Mouse (Mus musculus) layer of hippocampus, adult 8-10 months (tissue): Measurements from ENCODE around the gene Zfand3. TPM values are rescaled to one million over a fixed set of nuclear protein-coding genes. Genes with fewer than 3 reads are reported as not detected.

Experiments used
- DNase-seq, 2 experiments: peaks; one replicate each; pipeline ENCODE4 v3.0.0; 2022; ENCODE audit warnings: low spot score in 2 of 2
- total RNA-seq, 4 experiments: library from RNA; stranded (reverse); gene quantifications; 2 replicates each; pipeline ENCODE4 v1.2.4; 2022

Zfand3 gene
- total RNA-seq, 4 experiments from 2014 or later: 100 to 122 (median 109) TPM

- DNase-seq: no peak
Observed at GRCm38 (mm10) chr17:30191097-30191640, 186.6 kb downstream of the Zfand3 start.

GRCm38 (mm10) chr17:30192416-30193005 is 188.0 kb downstream of the Zfand3 start:
- DNase-seq: peak; percentile 8 to 19

GRCm38 (mm10) chr17:30193615-30194014 is 189.1 kb downstream of the Zfand3 start:
- peak in 1 of 2 experiments; percentile 3 for DNase-seq

GRCm38 (mm10) chr17:30194091-30194490 is 189.6 kb downstream of the Zfand3 start:
- DNase-seq: peak; percentile 6 to 8

- DNase-seq: peak; percentile 11 to 23
Observed at GRCm38 (mm10) chr17:30194629-30195445, 190.3 kb downstream of the Zfand3 start.

- peak in 1 of 2 experiments; percentile 7 for DNase-seq
Observed at GRCm38 (mm10) chr17:30195591-30196183, 191.2 kb downstream of the Zfand3 start.

- DNase-seq: peak in 1 of 2 experiments; percentile 18
Observed at GRCm38 (mm10) chr17:30196401-30197279, 192.1 kb downstream of the Zfand3 start.

- DNase-seq: peak in 1 of 2 experiments; percentile 2
Observed at GRCm38 (mm10) chr17:30197280-30198030, 192.9 kb downstream of the Zfand3 start.

GRCm38 (mm10) chr17:30198422-30198821 is 193.9 kb downstream of the Zfand3 start:
- DNase-seq: no peak

GRCm38 (mm10) chr17:30199374-30200247 is 195.1 kb downstream of the Zfand3 start:
- no peak for DNase-seq

GRCm38 (mm10) chr17:30200283-30200682 is 195.8 kb downstream of the Zfand3 start:
- DNase-seq: no peak

GRCm38 (mm10) chr17:30205062-30205825 is 200.7 kb downstream of the Zfand3 start:
- DNase-seq: no peak

- no peak for DNase-seq
Observed at GRCm38 (mm10) chr17:30210262-30210661, 205.7 kb downstream of the Zfand3 start.

GRCm38 (mm10) chr17:30210936-30211335 is 206.4 kb downstream of the Zfand3 start:
- DNase-seq: no peak

- no peak for DNase-seq
Observed at GRCm38 (mm10) chr17:30212647-30213046, 208.1 kb downstream of the Zfand3 start.

- no peak for DNase-seq
Observed at GRCm38 (mm10) chr17:30213371-30213770, 208.8 kb downstream of the Zfand3 start.

GRCm38 (mm10) chr17:30214393-30214792 is 209.9 kb downstream of the Zfand3 start:
- DNase-seq: peak; percentile 78

GRCm38 (mm10) chr17:30215741-30216140 is 211.2 kb downstream of the Zfand3 start:
- no peak for DNase-seq
